Mouse (Mus musculus) left cerebral cortex, adult 9 months (tissue): ENCODE measurements around the gene Babam1.

Source experiments
- DNase-seq, 2 experiments: peaks; one replicate each; pipeline ENCODE4 v3.0.0; 2022; ENCODE audit warnings: low spot score in 2 of 2

The Babam1 gene

GRCm38 (mm10) chr8:71381421-71381970 lies 15.2 kb upstream of the Babam1 start, which contains the start of gene Nr2f6:
Nr2f6 (minus strand) TSS chr8:71381960.
- no peak for DNase-seq

- DNase-seq = peak in 1 of 2 experiments; percentile 73
These were observed 14.4 kb upstream of the Babam1 start for GRCm38 (mm10) chr8:71381971-71382961.

GRCm38 (mm10) chr8:71383396-71383795 lies 13.3 kb upstream of the Babam1 start:
- DNase-seq = no peak

DNA sequence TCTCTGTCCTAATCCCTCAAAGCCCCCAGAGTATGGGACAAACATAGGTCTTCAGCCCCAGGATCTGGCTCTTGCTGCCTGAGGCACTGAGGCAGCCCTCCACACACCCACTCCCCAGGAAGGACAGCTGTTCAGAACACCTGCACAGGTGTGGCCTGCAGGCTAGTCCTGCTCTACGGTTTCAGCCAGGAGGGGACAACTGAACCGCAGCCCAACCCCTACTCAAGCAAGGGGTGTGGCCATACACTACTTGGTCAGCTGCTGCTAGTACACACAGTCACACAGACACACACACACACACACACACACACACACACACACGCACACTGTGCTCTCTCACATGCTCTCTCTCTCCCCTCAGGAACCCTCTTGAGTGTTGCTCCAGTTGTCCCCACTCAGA lies 12.8 kb upstream of the Babam1 start:
- no peak for DNase-seq

GRCm38 (mm10) chr8:71385212-71385835 lies 11.3 kb upstream of the Babam1 start:
- DNase-seq = no peak

- no peak for DNase-seq
These were observed 8.4 kb upstream of the Babam1 start for GRCm38 (mm10) chr8:71388267-71388666.

DNA sequence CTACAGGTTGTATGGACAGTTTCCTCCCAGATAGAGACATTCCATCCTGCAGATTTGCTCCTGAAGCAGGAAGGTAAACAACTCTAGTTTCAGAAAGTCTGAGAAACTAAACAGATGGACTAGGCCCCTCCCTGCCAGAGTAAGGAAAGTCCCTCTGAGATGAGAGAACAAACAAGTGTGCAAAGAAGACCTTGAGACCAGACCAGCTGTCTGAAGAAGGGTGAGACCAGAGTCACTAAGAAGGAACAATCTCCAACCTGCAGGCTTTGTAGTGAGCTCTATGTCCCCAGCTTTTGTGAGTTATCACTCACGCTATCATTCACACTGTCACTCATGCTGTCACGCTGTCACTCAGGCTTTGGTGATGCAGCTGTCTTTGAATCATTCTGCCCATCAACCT lies 5.0 kb upstream of the Babam1 start:
- DNase-seq = no peak

DNA sequence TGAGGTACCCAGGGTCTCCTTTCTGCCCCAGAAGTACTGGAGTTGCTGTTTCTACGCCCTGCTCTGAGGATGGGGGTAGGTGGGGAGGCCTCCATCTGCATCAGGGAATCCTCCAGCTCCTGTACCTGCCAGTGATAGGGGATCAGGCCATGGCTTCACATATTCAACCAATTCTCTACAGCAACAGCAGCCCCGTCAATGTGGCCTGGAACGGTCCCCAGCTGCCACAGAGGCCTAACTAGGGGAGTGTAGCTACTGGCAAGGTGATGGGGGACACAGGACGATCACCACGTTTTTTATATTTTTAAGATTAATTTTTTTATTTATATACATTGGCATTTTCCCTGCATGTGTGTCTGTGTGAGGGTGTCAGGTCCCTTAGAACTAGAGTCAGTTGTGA lies 4.3 kb upstream of the Babam1 start:
- DNase-seq = no peak

DNA sequence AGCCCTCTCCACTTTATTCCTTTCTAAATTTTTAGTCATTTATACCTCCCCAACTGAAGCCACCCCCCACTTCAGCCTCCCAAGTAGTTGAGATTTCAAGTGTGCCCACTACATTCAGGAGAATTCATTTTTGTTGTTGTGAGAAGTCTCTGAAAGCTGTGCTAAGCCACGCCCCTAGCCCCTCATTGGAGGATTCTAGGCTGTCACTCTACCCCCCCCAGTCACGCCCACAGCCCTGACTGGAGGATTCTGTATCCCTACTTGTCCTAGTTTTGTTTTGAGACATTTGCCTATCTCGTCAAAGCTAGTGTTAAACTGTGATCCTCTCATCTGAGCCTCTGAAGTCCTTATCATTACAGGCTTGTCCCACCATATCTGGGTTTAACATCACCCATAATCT lies 3.8 kb upstream of the Babam1 start:
- DNase-seq = no peak

DNA sequence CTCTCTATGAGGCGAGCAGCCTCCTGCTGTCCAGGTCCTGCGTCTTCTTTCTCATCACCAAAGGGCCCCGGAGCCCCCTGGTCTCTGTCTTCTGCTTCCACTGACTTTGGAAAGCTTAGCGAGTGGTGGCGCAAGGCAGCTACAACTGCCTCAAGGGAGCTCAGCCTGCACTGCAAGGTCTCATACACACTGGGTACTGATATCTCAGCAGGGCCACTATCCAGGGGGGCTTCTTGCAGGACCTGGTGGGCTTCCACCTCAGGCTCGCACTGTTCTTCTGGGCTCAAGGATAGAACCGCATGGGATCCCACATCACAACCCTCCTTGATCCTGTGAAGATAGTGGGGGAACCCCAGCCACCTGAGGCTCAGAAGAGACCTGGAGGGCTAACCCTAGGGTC lies 2.2 kb upstream of the Babam1 start:
- no peak for DNase-seq

DNA sequence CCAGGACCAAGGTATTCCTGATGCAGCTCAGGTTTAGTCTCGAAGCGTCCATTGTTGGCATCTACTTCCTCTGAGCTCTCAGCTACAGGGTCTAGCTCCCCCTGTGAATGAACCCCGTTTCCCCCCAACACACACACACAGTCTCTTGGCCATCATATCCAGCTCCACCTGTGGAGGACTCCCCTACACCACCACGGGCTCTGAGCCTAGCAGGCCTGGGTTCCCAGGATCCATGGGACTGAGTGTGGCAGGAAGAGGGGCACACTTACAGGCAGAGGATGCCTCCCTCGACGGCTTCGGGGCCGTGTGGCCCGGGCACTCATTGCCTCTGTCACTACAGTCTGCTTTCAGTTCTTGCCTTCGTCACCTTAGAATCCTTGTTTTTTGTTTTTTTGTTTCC lies 1.6 kb upstream of the Babam1 start:
- no peak for DNase-seq

GRCm38 (mm10) chr8:71395629-71396028 lies 1.0 kb upstream of the Babam1 start, which contains the start of gene Ushbp1:
Ushbp1 (minus strand) TSS chr8:71395802.
- DNase-seq = no peak

GRCm38 (mm10) chr8:71397701-71398100 lies 1.0 kb downstream of the Babam1 start:
- no peak for DNase-seq

GRCm38 (mm10) chr8:71400826-71401225 lies 4.2 kb downstream of the Babam1 start:
- no peak for DNase-seq

DNA sequence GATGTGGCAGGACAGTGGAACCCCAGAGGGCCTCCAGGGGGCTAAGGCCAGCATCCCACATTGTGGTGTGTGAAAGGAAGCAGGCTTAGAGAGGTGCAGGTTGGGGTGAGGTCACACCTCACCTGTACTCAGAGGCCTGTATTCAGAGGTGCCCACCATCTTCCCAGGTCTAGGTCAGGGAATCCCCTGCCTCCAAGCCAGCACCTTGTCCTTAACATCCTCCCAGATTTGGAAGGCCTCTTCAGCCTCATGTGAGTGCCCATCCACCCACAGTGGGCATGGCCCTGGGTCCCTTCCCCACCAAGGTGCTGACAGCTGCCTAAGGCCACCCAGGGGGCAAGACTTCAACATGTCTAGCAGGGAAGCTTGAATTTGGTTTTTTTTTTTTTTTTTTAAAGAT lies 4.8 kb downstream of the Babam1 start:
- DNase-seq = no peak

- DNase-seq = no peak
These were observed 5.8 kb downstream of the Babam1 start for GRCm38 (mm10) chr8:71402446-71402964.

DNA sequence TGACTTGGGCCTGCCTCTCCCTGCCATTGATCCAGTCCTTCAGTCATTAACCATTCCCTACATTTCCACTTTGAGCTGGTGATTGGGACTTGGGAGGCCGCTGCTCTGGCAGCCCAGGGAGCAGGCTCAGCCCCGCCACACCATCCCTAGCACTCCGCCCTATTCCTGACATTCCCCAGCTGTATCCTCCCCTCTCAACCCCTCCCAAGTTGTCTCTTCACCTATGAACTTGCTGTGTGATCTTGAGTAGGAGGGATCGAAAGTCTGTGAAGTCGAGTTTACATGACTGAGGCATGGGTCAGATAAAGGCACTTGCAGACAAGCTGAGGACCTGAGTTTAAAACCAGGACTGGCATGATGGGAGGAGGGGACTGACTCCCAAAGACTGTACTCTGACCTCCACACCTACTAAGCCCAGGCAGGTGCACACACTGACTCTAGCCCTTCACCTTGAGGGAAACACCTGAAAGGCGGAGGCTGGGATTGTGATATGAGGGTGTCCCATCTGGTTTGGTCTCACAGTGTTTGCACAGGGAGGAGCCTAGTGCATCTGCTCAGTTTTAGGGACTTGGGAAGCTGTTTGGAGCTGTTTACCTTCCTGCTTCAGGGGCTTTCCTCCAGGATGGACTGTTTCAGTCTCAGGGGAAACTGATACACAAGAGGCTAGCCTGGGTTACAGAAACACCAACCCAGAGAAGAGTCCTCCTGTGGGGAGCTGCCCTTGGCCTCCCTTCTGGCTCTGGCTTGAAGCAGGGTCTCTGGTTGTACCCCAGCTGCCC lies 6.6 kb downstream of the Babam1 start:
- DNase-seq = no peak

- DNase-seq = no peak
These were observed 7.3 kb downstream of the Babam1 start for GRCm38 (mm10) chr8:71404011-71404410.

DNA sequence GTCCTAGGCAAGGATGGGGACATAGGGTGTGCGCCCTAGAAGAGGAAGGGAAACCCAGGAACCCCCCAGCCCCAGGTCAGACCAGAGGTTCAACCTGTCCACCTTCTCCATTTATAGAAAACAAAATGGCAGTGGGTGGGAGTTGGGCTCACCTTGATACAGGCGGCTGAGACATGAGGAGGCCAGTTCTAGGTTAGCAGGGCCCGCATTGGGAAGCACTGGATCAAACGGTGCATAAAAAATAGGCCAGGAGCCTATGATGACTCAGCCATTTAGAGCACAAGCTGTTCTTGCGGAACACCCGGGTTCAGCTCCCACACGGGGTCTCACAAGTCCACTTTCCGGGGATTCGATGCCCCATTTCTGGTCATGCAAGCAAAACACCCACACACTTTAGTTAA lies 8.3 kb downstream of the Babam1 start:
- no peak for DNase-seq

DNA sequence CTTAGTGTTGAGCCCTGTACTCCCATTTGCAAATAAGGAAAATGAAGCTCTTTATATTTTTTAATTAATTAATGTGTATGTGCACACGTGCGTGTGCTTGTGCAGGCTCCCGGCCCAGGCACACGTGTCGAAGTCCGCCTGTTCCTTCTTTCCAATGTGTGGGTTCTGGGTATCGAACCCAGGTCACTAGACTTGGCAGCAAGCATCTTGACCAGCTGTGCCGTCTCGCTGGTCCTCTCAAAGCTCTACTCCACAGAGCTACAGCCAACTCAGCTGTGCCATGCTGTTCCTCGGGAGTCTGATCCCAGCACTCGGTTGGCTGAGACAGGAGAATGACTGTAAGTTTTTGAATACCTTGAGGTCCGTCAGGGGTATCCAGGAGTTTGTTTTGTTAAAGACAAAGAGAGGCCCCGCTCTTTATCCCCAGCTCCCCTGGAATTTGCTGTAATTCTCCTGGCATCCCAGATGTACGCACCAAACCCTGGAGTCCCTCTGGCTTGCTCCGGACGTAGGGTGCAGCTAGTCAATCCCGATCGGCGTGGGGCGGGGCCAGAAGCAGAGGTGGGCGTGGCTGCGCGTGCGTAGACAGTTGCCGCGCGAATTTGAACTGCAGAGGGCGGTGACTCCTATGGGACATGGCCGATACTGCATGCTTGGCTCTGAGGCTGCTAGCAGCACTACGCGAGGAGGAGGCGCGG lies 8.9 kb downstream of the Babam1 start, which contains the start of gene Ankle1:
Gene Ankle1, plus strand, starts transcription at position 610 of the 698 bp plus-strand sequence.
- peak; percentile 79 to 95 for DNase-seq
